Mouse (Mus musculus): Measurements from ENCODE around the gene Bmpr1b.

The Bmpr1b gene

DNA sequence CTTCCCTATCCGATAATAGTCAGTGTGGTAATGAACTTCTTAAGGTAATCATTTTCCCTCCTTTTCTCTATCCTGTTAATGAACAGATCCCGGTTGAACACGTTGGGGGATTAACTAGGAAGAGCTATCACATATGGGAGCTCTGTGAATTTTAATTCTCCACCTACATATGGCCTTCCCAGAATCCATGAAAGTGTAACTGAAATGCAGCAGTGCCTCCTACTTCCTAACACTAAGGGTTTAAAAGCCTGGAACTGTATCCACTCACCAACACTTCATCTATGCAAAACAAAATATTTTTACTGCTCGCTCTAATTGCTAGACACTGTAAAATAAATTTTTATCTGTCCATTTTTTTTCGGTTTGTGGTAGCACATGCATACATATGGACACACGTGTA is 63.0 kb downstream of the Bmpr1b start:
- DNase-seq = no peak

DNA sequence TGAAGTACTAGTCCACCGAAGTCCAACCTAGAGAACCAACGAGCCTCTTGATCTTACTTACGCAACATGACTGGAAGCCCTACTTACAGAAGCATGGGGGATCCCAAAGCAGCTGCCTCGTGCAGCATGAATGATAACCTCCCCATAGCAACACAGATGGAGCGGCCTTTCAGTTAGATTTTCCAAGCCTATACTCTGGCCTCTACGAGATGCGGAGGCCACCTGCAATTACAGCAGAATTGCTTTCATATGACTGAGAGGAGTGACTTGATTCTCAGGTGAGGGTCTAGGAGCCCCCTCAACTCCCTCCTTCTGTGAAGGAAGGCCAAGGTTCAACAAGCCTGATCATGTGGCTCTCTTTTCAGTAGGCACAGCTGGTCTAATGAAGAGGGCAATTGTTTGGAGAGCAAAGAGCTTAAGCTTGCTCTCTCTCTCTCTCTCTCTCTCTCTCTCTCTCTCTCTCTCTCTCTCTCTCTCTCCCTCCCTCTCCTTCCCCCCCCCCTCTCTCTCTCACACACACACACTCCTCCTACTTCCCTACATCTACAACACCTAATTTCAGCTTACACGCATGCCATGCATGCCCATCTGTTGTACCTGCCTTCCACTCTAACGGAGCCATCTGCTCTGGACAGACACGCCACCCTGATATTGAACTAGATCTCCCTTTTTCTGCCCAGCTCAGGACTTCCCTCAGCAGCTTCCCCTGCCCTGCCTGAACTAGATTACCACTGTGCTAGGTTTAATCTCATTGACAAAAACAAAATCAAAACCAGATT is 65.0 kb downstream of the Bmpr1b start:
- DNase-seq = no peak

DNA sequence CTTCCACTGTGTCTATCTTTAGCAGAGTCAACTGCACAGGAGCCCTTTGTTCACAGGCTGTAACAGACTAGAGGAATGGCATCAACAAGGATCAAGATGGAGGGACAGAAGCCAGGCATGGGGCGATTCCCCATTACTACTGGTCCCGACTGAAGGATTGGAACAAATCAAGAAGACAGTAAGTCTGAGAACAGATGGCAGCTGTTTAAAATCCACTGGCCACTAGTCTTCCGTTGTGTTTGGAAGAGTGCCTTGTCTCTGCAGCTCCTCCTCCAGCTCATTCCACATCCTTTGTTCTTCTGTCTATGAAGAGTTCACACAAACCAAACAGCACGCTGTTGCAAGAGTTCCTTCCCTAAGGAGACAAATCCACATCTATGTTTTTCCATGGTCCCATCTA is 65.6 kb downstream of the Bmpr1b start:
- DNase-seq = no peak

DNA sequence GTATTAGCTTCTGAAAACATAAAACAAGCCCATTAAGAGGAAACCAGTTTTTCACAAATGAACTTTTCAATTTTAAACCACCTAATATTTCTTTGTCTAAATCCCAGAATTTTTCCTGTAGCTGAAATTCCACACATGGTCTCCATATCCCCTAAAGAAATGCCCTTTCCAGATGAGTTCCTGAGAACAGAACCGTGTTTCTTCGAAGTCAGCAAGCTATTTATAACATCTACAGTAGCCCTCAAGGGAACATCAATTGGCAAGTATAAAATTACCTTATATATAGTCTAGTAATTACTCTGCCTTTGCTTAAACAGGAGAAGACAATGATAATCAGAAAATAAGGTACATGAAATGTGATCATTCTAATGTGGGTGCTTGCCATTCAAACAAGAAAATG is 70.1 kb downstream of the Bmpr1b start:
- DNase-seq = no peak

DNA sequence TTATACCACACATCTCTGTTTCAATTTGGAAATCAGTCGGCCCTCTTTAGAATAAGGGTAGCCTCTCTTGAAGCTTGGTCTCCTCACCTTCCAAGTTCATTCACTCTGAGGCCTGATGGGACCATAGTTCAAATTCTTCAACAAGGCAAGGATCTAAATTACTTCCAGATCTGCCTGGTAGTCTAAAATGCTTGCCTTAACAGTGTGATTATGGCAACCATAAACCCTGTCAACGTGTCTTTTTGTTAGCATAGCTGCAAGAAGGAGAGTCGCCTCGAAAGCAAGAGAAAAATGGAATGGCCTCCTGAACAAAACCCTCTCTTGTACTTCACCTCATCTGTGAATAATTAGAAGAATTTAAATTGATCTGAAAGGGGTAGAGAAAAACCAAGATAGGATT is 75.2 kb downstream of the Bmpr1b start:
- DNase-seq = no peak

DNA sequence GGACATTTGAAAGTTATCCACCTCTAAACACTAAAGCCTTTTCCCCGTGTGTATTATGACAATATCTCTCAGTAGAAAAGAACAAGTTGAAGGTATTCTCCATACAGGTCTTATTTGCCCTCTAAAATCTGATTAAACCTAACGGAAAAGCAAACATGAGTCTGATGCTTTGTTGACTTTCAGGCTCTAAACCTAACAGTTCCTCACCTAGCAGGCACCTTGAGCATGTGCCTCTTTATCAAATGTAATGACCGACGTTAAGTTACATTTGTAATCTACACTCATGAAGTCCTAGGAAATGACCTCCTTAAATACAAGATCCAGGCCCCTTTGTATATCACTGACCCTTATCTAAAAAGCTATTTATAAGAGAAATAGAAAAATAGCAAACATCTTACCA is 79.5 kb downstream of the Bmpr1b start:
- no peak for DNase-seq

DNA sequence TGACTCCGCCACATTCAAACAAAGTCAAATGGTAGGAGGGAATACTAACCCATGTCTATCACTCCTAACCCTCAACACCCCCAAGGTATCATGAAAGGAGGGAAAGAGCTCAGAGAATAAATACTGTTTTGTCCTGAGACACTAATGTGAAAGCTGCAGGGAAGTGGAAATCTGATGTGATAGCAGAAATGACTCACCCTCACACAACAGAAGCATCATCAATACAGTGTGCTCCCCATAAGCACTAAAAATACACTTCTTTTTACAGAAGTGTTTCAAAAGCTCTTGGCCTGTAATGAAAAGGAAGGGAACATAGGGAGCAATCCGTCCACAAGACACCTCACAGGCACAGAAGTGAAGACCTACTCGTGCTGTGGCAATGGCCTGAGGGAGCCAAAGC is 83.3 kb downstream of the Bmpr1b start:
- DNase-seq = no peak

DNA sequence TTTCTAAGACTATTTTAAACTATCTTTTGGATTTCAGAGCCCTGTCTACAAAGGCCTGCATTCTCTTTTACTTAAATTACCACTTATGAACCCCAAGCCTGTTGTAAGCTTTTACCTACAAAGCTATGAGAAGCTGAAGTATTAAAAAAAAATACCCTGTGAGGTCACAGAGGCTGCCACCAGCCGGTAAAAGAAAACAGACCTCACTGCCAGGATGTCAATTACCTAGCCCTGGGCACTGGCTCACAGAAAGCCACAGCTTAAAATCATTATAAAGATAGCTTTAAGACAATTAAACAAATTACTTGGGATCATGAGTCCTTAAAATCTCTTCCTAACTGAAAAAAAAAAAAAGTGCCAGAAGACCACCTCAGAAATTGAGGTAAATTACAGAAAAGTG is 85.1 kb downstream of the Bmpr1b start:
- DNase-seq = no peak

DNA sequence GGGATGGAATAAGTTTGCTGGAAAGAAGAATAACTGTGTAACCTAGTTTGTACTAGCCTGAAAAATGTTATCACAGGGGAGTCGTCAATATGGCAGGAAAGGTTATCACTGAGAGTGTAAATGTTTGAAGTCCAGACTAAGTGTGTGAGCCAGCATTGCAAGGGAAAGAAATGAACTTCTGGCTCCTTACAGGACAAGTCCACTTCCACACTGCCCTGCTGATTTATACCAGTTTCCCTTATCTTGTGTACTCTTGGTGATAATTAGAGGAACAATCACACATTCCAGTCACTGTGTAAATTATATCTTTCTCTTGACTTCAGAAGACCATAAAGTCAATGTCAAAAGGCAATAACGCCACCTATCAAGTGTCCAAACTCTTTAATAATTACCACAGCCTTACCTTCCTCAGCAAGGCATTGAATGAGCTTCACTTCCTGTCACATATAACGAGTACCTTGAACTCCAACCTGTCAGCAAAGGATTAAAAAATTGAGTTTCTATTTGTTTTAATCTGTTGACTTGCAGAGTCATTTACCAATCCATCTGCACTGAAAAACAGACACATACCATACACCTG is 91.4 kb downstream of the Bmpr1b start:
- DNase-seq = no peak

DNA sequence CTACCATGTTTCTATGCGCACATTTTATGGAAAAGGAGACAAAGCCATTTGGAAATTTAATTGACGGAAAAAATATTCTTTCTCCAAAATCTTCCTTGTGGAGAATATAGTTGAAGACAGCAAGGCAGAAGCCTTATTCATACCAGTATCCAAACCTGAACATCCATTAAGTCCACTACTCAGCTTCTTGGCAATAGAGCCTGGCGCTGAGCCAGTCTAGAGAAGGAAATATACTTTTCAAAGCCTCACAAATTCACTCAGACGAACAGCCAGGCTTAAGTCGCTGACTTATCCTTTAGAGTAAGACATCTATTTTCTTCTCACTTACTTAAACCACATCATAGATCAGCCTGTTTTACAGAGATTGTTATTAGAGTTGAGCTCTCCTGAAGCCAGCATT is 97.6 kb downstream of the Bmpr1b start:
- DNase-seq = no peak

DNA sequence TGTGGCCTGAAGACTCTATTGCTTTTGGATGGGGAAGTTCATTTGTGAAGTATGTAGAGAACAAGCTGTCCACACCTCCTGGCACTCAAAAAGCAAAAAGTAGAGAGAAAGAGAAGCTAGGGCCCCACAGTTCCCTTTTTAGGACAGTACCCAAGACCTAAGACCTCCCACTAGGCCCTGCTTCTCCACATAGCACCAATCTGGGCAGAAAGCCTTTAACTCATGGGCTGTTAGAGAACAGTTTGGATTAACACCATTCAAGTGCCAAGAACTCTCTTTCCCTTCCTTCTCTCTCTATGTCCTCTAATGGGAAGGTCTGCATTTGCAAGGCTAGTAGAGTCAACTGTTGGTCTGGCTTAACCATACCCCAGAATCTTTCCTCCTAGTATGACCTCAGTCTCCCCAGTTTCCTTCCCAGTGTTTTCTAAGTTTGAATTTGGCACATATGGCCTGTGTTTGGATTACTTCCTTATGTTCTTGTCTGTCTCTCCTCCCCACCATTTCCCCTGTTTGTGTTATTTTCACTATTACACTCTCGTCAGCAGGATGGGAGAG is 102.4 kb downstream of the Bmpr1b start:
- no peak for DNase-seq

DNA sequence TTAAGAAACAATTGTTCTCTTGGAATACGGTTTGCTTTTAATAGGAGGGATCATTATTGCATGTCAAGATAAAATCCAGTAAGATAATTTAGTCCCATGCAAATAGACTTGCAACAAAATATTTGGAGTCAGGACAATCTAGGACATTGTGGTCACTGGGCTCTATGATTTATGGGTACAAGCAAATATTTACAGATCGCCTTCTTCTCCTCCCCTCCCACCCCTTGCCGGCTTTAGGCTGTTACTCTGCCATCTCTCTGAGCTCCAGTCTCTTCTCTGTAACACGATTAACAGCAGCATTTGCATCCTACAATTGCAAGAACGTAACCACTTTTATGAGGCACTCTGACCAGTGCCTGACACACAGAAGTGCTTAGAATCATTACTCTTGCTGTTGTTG is 104.1 kb downstream of the Bmpr1b start:
- DNase-seq = no peak

DNA sequence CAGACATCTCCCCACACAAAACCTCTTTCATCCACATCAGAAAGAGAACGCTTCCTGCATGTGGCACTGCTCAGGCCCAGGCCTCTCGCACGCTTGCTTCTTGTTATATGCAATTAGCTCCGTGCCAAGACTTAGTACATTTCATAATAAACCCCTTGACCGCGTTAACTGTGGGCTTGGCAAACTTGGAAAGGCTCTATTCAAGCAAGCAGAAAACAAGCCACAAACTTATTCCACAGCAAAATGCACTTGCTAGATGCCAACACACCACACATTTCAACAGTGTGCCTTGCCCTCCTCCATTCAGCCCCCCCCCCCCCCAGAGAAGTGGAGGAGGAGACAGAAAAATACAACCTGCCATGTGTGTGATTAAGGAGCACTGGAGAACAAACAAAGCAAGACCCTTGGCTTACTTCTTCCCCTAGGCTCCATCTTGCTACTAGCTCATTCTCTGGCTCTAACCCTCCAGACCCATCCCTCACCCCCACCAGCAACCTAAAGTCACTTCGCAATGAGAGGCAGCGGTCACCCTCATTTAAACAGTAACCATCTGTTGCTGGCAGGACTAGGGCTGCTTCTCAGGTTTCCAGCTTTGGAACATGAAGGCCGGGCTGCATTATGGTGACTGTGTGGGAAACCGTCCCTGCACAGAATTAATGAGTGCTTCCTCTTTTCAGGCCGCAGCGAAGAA is 105.5 kb downstream of the Bmpr1b start:
- peak; percentile 19 for DNase-seq

DNA sequence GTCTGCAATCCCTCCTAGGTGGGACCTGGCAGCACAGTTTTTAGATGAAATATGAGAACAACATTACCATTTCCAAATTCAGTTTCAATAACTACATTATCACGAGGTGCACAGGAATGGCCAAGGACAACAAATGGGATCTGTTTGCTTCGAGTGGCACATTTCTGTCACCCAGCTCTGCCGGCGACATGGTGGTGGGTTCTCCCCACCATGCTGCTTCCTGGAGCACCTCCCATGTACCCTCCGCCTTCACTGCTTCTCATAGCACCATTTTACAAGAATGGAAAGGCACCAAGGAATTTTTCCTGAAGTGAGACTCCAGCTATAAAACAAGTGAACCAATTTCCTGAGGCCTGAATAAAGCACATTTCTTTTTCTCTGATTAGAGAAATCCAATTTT is 108.0 kb downstream of the Bmpr1b start:
- no peak for DNase-seq

DNA sequence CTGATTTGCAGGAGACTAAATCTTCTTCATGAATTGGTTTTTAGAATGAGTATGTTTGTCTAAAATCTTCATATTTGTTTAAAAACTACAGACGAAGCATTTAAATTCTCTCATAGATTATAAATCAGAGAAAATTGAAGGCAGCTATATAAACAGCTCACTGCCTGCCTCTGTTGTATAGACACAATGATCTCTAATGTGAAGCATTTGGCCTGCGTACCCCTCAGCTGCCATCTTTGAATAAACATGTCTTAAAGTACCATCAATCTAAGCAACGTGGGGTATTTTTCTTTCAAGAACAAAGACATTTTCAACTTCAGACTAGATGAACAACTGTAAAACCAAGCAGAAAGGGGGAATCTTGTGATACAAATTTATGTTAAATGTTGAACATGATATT is 109.3 kb downstream of the Bmpr1b start:
- no peak for DNase-seq

DNA sequence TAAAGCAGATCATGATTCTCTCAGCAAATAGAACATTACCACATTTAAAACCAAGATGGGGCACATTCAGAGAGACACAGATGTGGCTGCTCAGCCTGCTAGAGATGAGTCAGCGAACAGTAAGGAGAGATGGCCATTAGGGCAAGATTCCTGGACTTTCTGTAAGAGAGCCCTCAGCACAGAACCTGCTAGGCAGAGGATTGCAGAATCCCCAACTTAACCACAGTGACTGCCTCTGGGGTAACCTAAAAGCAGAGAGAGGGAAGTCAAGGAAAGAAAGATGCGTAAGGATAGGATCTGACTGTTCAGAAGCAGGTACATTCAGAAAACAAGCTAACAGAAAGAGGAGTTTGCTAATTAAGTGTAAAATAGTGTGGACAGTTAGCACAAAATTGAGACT is 118.5 kb downstream of the Bmpr1b start:
- no peak for DNase-seq

DNA sequence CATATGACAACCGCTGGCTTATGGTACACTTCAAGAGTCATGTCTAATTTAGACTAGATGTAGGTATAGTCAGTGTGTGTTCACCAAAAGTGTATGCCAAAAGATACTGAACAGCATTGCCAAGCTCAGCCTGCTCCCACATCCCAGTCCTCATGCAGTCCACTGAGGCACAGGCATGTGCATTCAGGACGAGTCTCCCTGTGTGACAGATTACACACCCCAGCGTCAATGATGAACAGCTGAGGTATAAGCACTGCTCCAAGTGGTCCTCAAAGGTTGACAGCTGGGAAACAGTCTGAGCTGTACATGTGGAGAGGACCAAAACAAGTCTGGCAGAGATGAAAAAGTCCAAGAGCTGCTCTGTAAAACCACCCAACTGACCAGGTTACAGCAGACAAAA is 119.6 kb downstream of the Bmpr1b start:
- DNase-seq = no peak

DNA sequence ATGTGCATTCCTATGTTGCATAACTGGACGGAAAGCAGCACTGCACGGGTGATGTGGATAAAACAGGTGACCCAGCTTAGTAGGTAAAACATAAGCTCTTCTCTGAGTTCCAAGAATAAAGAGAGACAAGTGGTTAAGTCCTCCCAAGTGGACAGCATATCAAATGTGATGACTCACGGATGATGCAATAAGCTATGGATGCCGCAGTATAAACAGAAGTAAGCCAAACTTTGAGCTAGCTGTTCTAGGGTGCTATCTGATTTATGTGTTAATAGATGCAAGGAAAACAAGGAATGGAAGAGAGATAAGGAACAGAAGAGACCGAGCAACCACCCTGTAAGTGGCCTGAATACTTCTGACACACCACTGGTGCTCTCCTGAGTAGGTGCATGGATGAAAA is 120.1 kb downstream of the Bmpr1b start:
- no peak for DNase-seq

DNA sequence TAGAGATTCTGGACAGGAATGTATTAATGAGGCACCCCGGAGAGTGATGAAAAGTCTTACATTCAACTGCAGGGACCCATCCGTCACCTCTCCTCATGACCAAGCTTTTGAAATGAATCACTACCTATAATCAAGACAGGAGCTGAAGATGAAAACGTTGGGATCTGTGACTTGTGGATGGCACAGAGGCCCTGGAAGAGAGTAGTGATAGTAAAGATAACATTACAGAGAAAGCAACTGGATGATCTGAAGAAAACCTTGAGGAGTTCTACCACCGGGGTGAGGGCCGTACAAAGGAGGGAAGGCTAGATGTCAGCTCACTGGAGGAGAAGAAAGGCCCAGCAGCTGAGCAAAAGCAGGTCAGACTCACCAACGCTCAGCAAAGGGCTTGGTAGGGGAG is 120.7 kb downstream of the Bmpr1b start:
- no peak for DNase-seq

DNA sequence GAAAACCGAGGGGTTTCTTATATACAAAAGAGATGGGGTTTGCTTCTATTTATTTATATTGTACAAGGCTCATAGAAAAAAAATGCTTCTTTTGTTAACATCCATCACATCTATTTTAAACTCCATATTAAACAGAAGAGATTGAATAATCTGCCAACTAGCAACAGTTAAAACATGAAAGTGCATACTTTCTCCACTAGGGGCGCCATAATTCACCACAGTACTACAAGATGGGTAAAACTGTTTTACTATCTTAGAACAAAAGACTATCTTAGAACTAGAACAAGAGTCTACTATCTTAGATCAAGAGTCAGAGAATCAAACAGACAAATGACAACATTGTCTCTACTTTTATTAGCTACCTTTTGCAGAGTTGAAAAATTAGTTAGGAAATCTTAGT is 125.8 kb downstream of the Bmpr1b start:
- peak; percentile 13 for DNase-seq

DNA sequence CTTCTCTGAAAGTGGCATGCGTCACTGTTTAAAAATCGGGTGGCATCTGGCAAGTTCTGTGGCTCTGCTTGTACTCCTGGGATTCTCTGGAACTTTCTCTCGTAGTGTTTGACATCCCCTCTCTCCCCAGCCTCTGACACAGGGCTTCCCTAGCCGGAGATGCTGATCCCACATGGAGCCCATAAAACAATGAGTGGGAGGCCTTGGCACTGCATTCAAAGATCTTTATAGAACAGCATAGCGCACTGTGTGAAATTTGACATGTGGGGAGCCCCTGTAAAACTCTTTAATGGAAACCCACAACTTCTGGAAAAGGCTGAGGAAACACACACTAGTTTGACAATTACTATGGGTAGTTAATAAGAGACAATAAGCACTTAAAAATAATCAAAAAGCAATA is 126.2 kb downstream of the Bmpr1b start:
- DNase-seq = no peak

DNA sequence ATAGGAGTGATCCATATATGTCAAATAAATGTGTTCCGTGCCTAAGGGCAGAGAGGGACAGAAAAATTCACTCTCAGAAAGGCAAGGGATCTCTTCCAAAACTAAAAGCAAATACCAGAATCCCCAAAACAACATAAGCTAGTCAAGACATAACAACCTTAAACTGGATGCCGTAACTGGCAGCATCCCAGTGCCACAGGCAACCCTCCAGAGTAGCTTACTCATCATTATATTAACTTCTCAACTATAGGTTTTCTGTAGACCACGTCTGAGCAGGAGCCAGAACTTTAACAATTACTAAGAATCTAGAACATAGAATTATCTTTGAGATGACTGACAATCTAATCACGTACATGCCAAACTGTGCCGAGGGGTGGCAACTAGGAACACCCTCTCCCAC is 128.9 kb downstream of the Bmpr1b start:
- DNase-seq = no peak

DNA sequence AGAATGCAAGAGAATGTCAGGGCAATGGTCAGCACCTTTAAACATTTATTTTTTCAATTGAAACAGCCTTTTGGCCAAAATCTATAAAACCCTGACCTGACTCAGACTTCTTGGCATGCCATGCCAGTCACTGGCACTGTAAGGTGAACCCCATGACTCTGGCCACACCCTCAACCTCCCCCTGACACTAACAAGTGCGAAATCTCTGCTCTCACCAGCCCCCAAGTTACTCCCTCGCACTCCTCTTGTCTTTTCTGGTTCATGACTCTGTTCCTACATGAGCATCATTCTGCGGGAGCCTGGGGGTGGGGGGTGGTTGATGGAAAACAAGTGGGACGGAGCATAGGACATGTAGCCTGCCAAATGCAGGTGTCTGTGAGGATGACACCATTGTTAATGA is 135.1 kb downstream of the Bmpr1b start:
- no peak for DNase-seq

DNA sequence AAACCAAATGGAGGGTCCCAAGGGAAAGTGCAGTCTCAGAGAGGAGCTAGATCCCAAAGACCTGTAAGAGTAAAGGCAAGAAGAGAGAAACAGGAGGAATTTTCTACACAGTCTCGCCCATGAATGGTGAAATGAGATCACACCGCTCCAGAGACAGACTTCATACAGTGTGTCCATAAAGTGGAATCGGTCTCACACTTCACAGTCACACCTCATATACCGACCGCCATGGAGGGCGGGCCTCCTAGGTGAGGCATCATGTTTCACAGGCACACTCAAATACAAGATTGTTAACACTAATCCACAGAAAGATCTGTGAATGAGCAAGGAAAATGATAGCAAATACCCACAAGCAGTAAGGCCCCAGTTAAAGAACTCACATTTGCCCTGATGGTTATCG is 149.5 kb downstream of the Bmpr1b start:
- DNase-seq = no peak
